Mouse (Mus musculus): ENCODE measurements at regions not wholly inside any gene's neighbourhood (a gene's known extent, or its start where the extent isn't known, plus 50 kb on each side); places are given as distances from the start of the nearest gene placed in this dataset.

GRCm38 (mm10) chr11:24402127-24402526, 324.3 kb downstream of the Bcl11a start:
- Histone ChIP-seq H3K4me3 (ENCODE audit: low read depth, low read length) (no peak overlapping the region), H3K36me3 (ENCODE audit: control insufficient read depth, insufficient read depth, low read length) (no peaks in the 10 kb centered on the region), H3K9ac (ENCODE audit: low read length) (no peak overlapping the region), H3K4me2 (no peak overlapping the region), H3K4me1 (ENCODE audit: control insufficient read depth, insufficient read depth, low read length) (no peaks in the 10 kb centered on the region), H3K9me3 (ENCODE audit: control insufficient read depth, low read length) (no peaks in the 10 kb centered on the region), H3K27ac (ENCODE audit: low read depth, low read length) (no peak overlapping the region), H3K27me3 (ENCODE audit: control insufficient read depth, insufficient read depth, low read length) (no peaks in the 10 kb centered on the region)
- WGBS: 77% methylated on average over 3 of the region's 3 CpGs
- ATAC-seq (ENCODE audit: low FRiP score) (no peak), DNase-seq (ENCODE audit: low spot score, missing footprints) (no peak)

- no peaks in the 10 kb centered on the region for H3K4me1 ChIP-seq (ENCODE audit: control insufficient read depth, insufficient read depth, low read length)
- no peaks in the 10 kb centered on the region for H3K27me3 ChIP-seq (ENCODE audit: control insufficient read depth, insufficient read depth, low read length)
- no peaks in the 10 kb centered on the region for H3K9me3 ChIP-seq (ENCODE audit: control insufficient read depth, low read length)
- H3K36me3 ChIP-seq (ENCODE audit: control insufficient read depth, insufficient read depth, low read length): no peaks in the 10 kb centered on the region
- H3K9ac ChIP-seq (ENCODE audit: low read length): no peak overlapping the region
- DNase-seq (ENCODE audit: low spot score, missing footprints) (no peak), ATAC-seq (ENCODE audit: low FRiP score) (no peak)
- H3K4me2 ChIP-seq: no peak overlapping the region
- no peak overlapping the region for H3K4me3 ChIP-seq (ENCODE audit: low read depth, low read length)
- H3K27ac ChIP-seq (ENCODE audit: low read depth, low read length): no peak overlapping the region
These were observed 336.9 kb downstream of the Bcl11a start for GRCm38 (mm10) chr11:24414804-24415203.

GRCm38 (mm10) chr11:24422066-24422775, 344.4 kb downstream of the Bcl11a start:
- no peak for DNase-seq (ENCODE audit: low spot score, missing footprints)
- no peaks in the 10 kb centered on the region for H3K27me3 ChIP-seq (ENCODE audit: control insufficient read depth, insufficient read depth, low read length)
- no peak overlapping the region for H3K4me2 ChIP-seq
- no peaks in the 10 kb centered on the region for H3K9me3 ChIP-seq (ENCODE audit: control insufficient read depth, low read length)
- H3K27ac ChIP-seq (ENCODE audit: low read depth, low read length): no peak overlapping the region
- ATAC-seq (ENCODE audit: low FRiP score): no peak
- no peak overlapping the region for H3K4me3 ChIP-seq (ENCODE audit: low read depth, low read length)
- no peaks in the 10 kb centered on the region for H3K36me3 ChIP-seq (ENCODE audit: control insufficient read depth, insufficient read depth, low read length)
- no peaks in the 10 kb centered on the region for H3K4me1 ChIP-seq (ENCODE audit: control insufficient read depth, insufficient read depth, low read length)
- 90% methylated on average over 10 of the region's 10 CpGs for WGBS
- no peak overlapping the region for H3K9ac ChIP-seq (ENCODE audit: low read length)

- ATAC-seq (ENCODE audit: low FRiP score): no peak
- Histone ChIP-seq H3K27ac (ENCODE audit: low read depth, low read length) (no peak overlapping the region), H3K9me3 (ENCODE audit: control insufficient read depth, low read length) (no peaks in the 10 kb centered on the region), H3K36me3 (ENCODE audit: control insufficient read depth, insufficient read depth, low read length) (no peaks in the 10 kb centered on the region), H3K27me3 (ENCODE audit: control insufficient read depth, insufficient read depth, low read length) (no peaks in the 10 kb centered on the region), H3K4me3 (ENCODE audit: low read depth, low read length) (no peak overlapping the region), H3K4me1 (ENCODE audit: control insufficient read depth, insufficient read depth, low read length) (peaks cover 6% of the 10 kb centered on the region; the same call in 1 of the 2 replicates), H3K9ac (ENCODE audit: low read length) (no peak overlapping the region), H3K4me2 (no peak overlapping the region)
- DNase-seq (ENCODE audit: low spot score, missing footprints): no peak
- WGBS: 81% methylated on average over 6 of the region's 6 CpGs
These were observed 345.4 kb downstream of the Bcl11a start for GRCm38 (mm10) chr11:24423278-24423677.

- DNase-seq (ENCODE audit: low spot score, missing footprints): no peak
- Histone ChIP-seq H3K27ac (ENCODE audit: low read depth, low read length) (no peak overlapping the region), H3K27me3 (ENCODE audit: control insufficient read depth, insufficient read depth, low read length) (no peaks in the 10 kb centered on the region), H3K4me1 (ENCODE audit: control insufficient read depth, insufficient read depth, low read length) (peaks cover 6% of the 10 kb centered on the region; the same call in 1 of the 2 replicates), H3K4me2 (no peak overlapping the region), H3K36me3 (ENCODE audit: control insufficient read depth, insufficient read depth, low read length) (no peaks in the 10 kb centered on the region), H3K9me3 (ENCODE audit: control insufficient read depth, low read length) (no peaks in the 10 kb centered on the region), H3K9ac (ENCODE audit: low read length) (no peak overlapping the region), H3K4me3 (ENCODE audit: low read depth, low read length) (no peak overlapping the region)
- 0 out of 2 replicates have a peak, but pooled peaks have one; percentile 9 for ATAC-seq (ENCODE audit: low FRiP score)
- 12% methylated on average over 5 of the region's 5 CpGs for WGBS
These were observed 349.4 kb downstream of the Bcl11a start for GRCm38 (mm10) chr11:24426995-24427883.

GRCm38 (mm10) chr11:24448608-24449007, 370.8 kb downstream of the Bcl11a start:
- Histone ChIP-seq H3K4me3 (ENCODE audit: low read depth, low read length) (no peak overlapping the region), H3K9ac (ENCODE audit: low read length) (no peak overlapping the region), H3K9me3 (ENCODE audit: control insufficient read depth, low read length) (no peaks in the 10 kb centered on the region), H3K27ac (ENCODE audit: low read depth, low read length) (no peak overlapping the region), H3K4me1 (ENCODE audit: control insufficient read depth, insufficient read depth, low read length) (no peaks in the 10 kb centered on the region), H3K27me3 (ENCODE audit: control insufficient read depth, insufficient read depth, low read length) (no peaks in the 10 kb centered on the region), H3K36me3 (ENCODE audit: control insufficient read depth, insufficient read depth, low read length) (no peaks in the 10 kb centered on the region), H3K4me2 (no peak overlapping the region)
- no peak for ATAC-seq (ENCODE audit: low FRiP score)
- WGBS: 86% methylated on average over 1 of the region's 1 CpGs
- no peak for DNase-seq (ENCODE audit: low spot score, missing footprints)

- H3K9ac ChIP-seq (ENCODE audit: low read length): no peak overlapping the region
- H3K9me3 ChIP-seq (ENCODE audit: control insufficient read depth, low read length): no peaks in the 10 kb centered on the region
- ATAC-seq (ENCODE audit: low FRiP score): no peak
- 42% methylated on average over 7 of the region's 7 CpGs for WGBS
- no peak for DNase-seq (ENCODE audit: low spot score, missing footprints)
- no peaks in the 10 kb centered on the region for H3K27me3 ChIP-seq (ENCODE audit: control insufficient read depth, insufficient read depth, low read length)
- no peaks in the 10 kb centered on the region for H3K4me1 ChIP-seq (ENCODE audit: control insufficient read depth, insufficient read depth, low read length)
- no peak overlapping the region for H3K4me2 ChIP-seq
- no peaks in the 10 kb centered on the region for H3K36me3 ChIP-seq (ENCODE audit: control insufficient read depth, insufficient read depth, low read length)
- H3K27ac ChIP-seq (ENCODE audit: low read depth, low read length): no peak overlapping the region
- H3K4me3 ChIP-seq (ENCODE audit: low read depth, low read length): no peak overlapping the region
These were observed 374.4 kb downstream of the Bcl11a start for GRCm38 (mm10) chr11:24452267-24452666.

GRCm38 (mm10) chr11:24464642-24465041, 386.8 kb downstream of the Bcl11a start:
- H3K9ac ChIP-seq (ENCODE audit: low read length): no peak overlapping the region
- H3K9me3 ChIP-seq (ENCODE audit: control insufficient read depth, low read length): no peaks in the 10 kb centered on the region
- no peak overlapping the region for H3K27ac ChIP-seq (ENCODE audit: low read depth, low read length)
- H3K4me1 ChIP-seq (ENCODE audit: control insufficient read depth, insufficient read depth, low read length): no peaks in the 10 kb centered on the region
- H3K27me3 ChIP-seq (ENCODE audit: control insufficient read depth, insufficient read depth, low read length): no peaks in the 10 kb centered on the region
- H3K4me3 ChIP-seq (ENCODE audit: low read depth, low read length): no peak overlapping the region
- WGBS: 82% methylated on average over 4 of the region's 4 CpGs
- DNase-seq (ENCODE audit: low spot score, missing footprints) (no peak), ATAC-seq (ENCODE audit: low FRiP score) (no peak)
- H3K4me2 ChIP-seq: no peak overlapping the region
- no peaks in the 10 kb centered on the region for H3K36me3 ChIP-seq (ENCODE audit: control insufficient read depth, insufficient read depth, low read length)

GRCm38 (mm10) chr11:24467458-24467857, 389.6 kb downstream of the Bcl11a start:
- H3K9ac ChIP-seq (ENCODE audit: low read length): no peak overlapping the region
- ATAC-seq (ENCODE audit: low FRiP score) (no peak), DNase-seq (ENCODE audit: low spot score, missing footprints) (no peak)
- H3K27ac ChIP-seq (ENCODE audit: low read depth, low read length): no peak overlapping the region
- H3K36me3 ChIP-seq (ENCODE audit: control insufficient read depth, insufficient read depth, low read length): no peaks in the 10 kb centered on the region
- no peaks in the 10 kb centered on the region for H3K27me3 ChIP-seq (ENCODE audit: control insufficient read depth, insufficient read depth, low read length)
- H3K4me1 ChIP-seq (ENCODE audit: control insufficient read depth, insufficient read depth, low read length): no peaks in the 10 kb centered on the region
- no peak overlapping the region for H3K4me3 ChIP-seq (ENCODE audit: low read depth, low read length)
- WGBS: 90% methylated on average over 8 of the region's 8 CpGs
- no peak overlapping the region for H3K4me2 ChIP-seq
- no peaks in the 10 kb centered on the region for H3K9me3 ChIP-seq (ENCODE audit: control insufficient read depth, low read length)
